Mouse (Mus musculus): ENCODE measurements around the gene Cflar.

- TF ChIP-seq POLR2A (IDR thresholded peaks at IDR 0.05; ENCODE audit: borderline replicate concordance, insufficient read depth, low read length) (no peak), CTCF (IDR thresholded peaks at IDR 0.05; ENCODE audit: borderline replicate concordance, insufficient read depth, low read depth, low read length) (no peak)
Observed at GRCm38 (mm10) chr1:58744645-58745044, 33.3 kb downstream of the Cflar start.

All from cerebellum, adult 2 months (tissue).